Mouse (Mus musculus): ENCODE measurements at regions not wholly inside any gene's neighbourhood (a gene's known extent, or its start where the extent isn't known, plus 50 kb on each side); places are given as distances from the start of the nearest gene placed in this dataset.

DNA sequence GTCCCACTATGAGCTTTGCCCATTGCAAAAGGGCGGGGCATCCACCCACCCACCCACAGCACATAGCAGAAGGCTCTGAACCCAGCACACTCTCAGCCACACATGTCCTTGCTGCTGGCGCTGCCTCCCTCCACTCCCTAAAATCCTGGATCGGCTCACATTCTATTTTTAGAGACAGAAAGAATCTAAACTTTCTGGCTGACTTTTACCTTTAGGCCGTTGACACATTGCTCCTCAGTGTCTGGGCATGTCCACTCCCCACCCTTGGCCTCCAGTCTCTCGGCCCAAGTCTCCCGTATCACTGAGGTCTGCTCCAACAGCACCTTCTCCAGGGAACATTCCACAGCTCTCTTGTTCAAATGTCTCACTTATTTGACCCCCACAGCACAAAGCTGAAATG, 62.7 kb upstream of the Flt1 start:
- TF ChIP-seq POLR2A (IDR thresholded peaks at IDR 0.05; ENCODE audit: control insufficient read depth in 1 of 2, insufficient read depth in 1 of 2, low read depth in 1 of 2, low read length in 2 of 2, poor library complexity in 1 of 2) = no peak
- no peak for TF ChIP-seq ZC3H11A (IDR thresholded peaks at IDR 0.05; ENCODE audit: low read depth, low read length)
- no peak for TF ChIP-seq GATA1 (IDR thresholded peaks at IDR 0.05; ENCODE audit: low read depth, low read length)
- no peak for TF ChIP-seq HCFC1 (IDR thresholded peaks at IDR 0.05; ENCODE audit: low read depth, low read length)
- no peak for TF ChIP-seq EP300 (IDR thresholded peaks at IDR 0.05; ENCODE audit: low read depth in 1 of 2, low read length in 2 of 2)
- no peak for TF ChIP-seq MYC (IDR thresholded peaks at IDR 0.05; ENCODE audit: low read depth, low read length)
- TF ChIP-seq ZMIZ1 (IDR thresholded peaks at IDR 0.05; ENCODE audit: low read depth, low read length) = no peak
- TF ChIP-seq CTCF (IDR thresholded peaks at IDR 0.05 in 2 of 3, conservative IDR thresholded peaks at IDR 0.05 in 1 of 3; ENCODE audit: control insufficient read depth in 1 of 3, insufficient read depth in 1 of 3, low read depth in 2 of 3, low read length in 3 of 3, poor library complexity in 1 of 3, severe bottlenecking in 1 of 3) = no peak
- TF ChIP-seq E2F4 (IDR thresholded peaks at IDR 0.05; ENCODE audit: borderline replicate concordance, low read depth, low read length) = no peak
- no peak for TF ChIP-seq ZNF384 (IDR thresholded peaks at IDR 0.05; ENCODE audit: low read depth, low read length)
- no peak for TF ChIP-seq MEF2A (IDR thresholded peaks at IDR 0.05; ENCODE audit: extremely low read depth, insufficient replicate concordance, low read depth, low read length, poor library complexity, severe bottlenecking)
- no peak for TF ChIP-seq USF1 (IDR thresholded peaks at IDR 0.05; ENCODE audit: low read depth, low read length)
- no peak for TF ChIP-seq JUND (IDR thresholded peaks at IDR 0.05; ENCODE audit: low read depth, low read length)
- no peak for TF ChIP-seq GABPA (IDR thresholded peaks at IDR 0.05; ENCODE audit: low read depth, low read length)

Measured in MEL (cell line).